Mouse (Mus musculus) ovary, postnatal 14 days (tissue): ENCODE measurements around the gene Arhgef19.

Source experiments
- DNase-seq: peaks from one replicate; pipeline ENCODE4 v3.0.0; 2022; ENCODE audit warnings: low spot score

Gene Arhgef19

DNA sequence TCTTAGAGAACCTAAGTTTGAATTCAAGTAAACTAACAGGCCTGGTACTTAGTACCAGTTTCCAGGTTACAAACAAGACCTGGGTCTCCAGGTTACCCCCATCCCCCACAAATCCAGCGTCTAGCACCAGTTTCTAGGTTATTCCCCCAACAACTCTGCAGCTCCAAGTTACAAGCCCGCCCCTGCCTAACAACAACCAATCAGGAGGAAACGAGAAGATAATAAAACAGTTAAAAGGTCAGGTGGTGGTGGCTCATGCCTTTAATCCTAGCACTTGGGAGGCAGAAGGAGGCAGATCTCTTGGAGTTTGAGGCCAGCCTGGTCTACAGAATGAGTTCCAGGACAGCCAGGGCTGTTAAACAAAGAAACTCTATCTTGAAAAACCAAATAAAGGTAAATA lies 28.0 kb downstream of the Arhgef19 start:
- no peak for DNase-seq

DNA sequence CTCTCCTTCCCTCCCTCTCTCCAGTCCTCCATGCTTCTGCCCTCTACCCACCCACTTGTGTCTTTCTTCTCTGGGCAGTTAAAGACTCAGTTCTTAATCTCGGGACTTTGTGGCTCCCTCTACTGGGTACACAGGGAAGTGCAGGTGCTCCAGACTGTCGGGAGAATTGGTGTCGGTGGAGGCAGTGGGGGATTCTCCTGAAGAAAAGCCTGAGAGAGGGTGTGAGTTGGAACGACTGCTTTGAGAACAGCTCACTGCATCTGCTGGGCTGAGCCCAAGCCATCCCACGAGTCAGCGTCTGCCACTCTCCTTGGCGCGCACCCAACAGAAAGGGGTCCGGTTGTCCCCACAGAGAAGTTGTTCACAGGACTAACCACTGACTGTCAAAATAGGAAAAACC lies 28.5 kb downstream of the Arhgef19 start:
- no peak for DNase-seq

DNA sequence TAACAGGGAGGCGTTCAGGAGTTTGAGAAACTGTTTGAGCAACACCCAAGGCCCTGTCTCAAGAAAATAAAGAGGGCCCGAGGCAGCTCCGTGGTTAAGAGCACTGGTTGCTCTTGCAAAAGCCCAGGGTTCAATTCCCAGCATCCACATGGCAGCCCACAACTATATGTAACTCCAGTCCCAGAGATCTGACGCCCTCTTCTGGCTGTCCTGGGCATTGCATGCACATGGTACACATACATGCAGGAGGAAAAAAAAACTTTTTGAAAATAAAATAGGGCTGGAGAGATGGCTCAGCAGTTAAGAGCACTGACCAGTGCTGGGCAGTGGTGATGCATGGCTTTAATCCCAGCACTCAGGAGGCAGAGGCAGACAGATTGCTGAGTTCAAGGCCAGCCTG lies 29.1 kb downstream of the Arhgef19 start:
- DNase-seq = no peak

DNA sequence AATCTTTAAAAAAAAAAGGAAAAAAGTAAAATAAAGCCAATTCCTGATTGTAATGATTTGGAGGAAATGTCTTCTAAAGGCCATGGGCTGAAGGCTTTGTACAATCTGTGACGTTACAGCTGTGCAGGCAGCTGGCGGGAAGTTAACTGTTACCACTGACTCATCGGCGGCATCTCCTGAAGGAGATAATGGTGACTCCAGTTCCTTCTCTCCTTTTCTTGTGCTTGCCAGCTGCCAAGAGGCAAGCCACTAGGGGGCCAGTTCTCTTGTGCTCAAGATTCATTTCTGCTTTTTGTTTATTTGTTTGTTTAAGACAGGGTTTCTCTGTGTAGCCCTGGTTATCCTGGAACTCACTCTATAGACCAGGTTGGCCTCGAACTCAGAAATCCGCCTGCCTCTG lies 29.8 kb downstream of the Arhgef19 start:
- DNase-seq = no peak

DNA sequence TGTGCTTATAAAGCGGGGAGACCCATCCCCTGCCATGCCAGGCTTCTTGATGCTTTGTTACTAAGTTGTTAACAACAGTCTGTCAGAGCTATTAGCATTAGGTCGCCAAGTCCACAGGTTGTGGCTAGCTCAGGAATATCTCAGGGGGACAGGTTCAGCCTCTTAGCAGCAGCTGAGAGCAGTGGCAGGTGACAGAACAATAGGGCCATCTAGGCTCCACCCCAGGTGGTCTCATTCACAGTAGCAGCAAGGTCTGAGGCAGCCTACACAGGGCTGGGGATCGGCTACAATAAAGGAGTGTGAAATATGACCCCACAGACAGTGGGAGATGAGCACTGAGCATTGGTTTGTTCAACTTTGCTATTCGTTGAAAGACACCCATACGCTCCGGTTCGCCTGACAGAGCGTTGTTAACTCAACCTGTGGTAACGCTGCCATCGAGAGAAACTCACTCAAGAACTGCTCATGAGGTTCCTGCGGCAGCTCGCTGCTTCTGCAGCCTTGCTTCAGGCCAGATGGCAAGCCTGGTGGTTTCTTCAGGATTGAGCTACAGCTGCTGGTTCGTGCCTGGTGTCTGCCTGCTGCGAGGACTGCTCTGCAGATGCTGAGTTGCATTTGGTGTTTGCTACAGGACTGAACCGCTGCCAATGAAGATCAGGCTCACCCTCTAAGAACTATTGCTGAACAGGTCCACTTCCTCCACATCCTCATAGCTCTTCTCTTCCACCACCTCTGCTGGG lies 31.1 kb downstream of the Arhgef19 start:
- no peak for DNase-seq

DNA sequence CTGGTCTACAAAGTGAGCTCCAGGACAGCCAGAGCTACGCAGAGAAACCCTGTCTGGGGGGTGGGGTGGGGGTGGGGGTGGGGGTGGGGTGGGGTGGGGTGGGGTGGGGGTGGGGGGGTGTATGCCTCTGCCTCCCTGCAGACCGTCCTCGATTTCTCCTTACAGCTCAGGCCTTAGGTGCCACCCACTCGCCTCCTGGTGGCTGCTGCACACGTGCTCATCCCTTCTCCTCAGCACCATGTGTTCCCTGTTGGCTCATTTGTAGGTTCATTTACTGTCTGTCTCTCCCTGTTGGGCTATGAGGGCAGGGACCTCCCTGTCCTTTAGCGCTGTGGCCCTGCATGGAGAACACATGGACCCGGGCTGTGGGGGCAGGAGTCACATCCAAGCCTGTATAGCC lies 31.9 kb downstream of the Arhgef19 start:
- no peak for DNase-seq

DNA sequence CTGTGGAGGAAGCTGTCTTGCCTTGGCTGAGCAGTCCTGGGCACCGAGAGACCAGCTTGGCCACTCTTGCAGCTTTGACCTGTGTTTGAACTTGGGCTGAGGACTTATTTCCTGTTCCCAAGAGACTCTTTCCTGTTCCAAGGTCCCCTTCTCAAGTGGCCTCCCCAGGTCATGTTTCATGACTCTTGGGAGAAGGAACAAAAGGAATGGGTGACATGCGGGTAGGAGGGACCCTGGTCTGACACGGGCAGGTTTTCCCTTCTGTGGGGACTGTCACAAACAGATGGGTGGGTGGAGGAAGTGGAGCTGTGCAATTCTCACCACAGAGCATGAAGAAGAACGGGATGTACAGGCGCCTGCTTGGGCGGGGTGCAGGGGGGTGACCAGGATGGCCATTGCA lies 32.4 kb downstream of the Arhgef19 start:
- no peak for DNase-seq

DNA sequence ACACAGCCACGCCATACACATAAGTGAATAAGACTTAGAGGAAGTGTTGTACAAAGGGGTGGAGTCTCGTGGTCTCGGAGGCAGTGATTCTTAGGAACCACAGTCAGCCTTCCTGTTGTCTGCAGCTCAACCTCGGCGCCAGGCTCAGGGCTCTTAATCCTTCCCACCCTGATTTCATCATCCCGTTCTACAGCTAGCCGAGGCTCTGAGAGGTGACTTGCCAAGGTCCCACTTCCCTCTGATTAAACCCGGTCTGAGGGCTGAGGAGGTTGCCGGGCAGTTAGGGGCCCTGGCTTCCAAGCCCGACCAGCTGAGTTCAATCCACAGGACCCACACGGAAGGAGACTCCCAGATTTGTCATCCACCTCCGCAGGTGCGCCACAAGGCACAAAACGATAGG lies 33.6 kb downstream of the Arhgef19 start:
- DNase-seq = no peak

DNA sequence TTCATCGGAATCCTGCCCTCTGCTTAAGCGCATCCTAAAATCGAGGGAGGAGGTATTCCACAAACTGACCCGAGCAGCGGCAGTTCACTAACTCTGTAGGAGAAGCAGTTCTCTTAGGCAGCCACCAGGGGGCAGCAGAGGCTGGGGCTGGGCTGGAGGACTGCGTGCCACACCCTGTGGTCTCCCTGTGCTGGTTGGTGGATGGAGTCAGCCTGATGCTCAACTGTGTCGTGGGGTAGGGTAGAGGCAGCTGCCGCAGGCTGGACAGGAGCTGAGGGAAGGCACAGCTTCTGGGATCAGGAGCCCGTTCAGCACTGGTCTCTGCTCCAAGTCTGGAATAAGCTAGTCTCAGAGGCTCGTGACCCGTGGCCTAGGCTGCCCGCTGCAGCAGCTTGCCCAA lies 34.0 kb downstream of the Arhgef19 start:
- DNase-seq = peak; percentile 85

DNA sequence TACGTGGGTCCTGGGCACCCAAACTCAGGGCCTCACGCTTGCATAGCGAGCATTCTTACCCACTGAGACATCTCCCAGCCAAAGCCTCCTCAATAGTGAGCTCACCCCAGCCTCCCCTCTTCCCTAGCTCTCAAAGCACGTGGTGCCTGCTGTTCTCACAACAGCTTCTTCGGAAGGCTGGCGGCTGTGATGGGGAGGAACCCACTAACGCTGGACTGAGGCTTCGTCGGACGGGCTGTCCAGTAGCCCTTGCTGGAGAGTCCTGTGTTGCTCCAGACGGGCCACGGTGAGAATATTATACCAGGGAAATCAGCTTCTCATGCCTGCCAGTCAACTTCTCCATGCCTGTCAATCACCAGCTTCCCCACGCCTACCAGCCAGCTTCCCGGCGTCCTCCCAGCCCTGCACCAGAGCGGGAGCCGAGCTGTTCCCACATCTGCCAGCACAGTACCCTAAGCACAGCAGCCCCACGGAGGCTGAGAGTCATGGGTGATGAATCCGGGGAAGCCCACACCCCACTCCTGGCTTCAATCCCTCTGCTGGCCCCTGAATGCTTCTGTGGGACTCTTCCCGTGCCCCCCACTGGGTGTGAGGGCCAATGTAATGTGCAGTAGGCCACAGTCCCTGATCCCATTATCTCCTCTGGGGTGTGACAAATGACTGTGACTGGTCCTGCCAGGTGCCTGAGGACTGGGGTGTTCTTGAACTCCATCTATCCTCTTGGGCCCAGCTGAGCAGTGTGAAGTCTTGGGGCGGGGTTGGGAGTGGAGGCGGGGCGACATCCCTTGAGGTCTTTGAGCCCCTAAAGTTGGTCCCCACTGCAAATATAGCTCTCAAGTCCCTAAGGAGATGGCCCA lies 35.4 kb downstream of the Arhgef19 start:
- DNase-seq = no peak

DNA sequence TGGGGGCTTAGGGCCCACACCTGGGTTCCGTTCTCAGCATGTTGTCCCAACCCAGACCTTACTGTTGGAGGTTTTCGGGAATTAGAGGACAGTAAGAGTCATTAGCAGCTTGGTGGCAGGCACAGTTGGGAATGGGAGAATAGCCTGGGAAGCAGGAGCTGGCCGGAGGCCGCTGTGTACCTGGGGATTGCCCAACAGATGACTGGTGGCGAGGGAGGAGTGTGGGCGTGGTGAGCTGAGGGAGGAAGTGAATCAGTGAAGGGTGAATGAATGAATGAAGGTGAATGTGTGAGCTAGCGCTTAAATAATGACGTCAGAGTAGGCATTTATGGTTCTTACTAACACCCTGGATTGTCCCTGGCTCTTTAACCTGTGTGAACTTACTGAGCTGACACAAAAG lies 37.9 kb downstream of the Arhgef19 start:
- DNase-seq = no peak

DNA sequence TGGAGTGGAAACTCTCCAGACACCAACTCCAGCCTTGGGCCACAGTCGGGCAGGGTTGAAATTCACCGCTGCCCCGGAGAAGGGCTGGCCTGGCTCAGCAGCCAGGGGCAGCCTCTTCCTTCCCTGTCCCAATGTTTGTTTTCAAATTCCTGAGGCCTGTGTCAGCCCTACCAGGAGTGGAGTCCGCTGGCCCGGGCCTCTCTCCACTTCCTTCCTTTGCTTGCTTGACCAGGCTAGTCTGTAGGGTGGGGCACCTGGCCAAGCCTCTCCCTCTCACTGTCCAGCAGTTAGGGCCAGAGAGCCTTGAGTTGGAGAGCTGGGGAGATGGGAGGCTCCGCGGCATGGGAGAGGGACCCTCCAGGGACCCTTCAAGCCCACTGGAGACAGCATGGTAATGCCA lies 38.9 kb downstream of the Arhgef19 start:
- DNase-seq = peak; percentile 62

DNA sequence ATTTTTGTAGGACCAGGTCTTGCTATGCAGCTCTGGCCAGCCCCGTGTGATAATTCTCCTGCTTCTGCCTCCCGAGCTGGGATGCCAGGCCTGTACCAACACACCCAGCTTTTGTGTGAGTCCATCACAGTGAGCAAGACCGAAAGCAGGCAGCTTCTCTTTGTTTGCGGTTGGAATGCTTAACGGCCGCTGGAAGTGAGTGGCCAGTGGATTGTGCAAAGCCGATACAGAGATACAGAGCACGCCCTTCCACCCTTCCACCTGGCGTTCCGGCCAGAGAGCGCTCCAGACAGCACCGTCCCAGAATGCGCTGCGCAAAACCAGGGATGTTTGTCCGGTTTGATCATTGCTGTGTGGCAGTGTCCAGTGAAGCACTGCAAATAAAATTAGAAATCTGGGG lies 40.0 kb downstream of the Arhgef19 start:
- DNase-seq = no peak

DNA sequence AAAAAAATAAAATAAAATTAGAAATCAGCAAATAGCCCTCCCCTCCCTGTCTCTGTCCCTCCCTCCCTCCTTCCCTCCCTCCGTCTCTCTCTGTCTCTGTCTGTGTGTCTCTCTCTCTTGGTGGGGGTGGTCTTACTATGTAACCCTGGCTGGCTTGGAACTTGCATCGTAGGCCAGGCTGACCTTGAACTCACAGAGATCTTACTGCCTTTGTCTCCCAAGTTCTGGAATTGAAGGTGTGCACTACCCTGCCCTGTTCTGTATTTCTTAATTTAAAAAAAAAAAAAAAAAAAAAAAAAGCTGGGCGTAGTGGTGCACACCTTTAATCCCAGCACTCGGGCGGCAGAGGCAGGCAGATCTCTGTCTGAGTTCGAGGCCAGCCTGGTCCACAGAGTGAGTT lies 40.5 kb downstream of the Arhgef19 start:
- no peak for DNase-seq

DNA sequence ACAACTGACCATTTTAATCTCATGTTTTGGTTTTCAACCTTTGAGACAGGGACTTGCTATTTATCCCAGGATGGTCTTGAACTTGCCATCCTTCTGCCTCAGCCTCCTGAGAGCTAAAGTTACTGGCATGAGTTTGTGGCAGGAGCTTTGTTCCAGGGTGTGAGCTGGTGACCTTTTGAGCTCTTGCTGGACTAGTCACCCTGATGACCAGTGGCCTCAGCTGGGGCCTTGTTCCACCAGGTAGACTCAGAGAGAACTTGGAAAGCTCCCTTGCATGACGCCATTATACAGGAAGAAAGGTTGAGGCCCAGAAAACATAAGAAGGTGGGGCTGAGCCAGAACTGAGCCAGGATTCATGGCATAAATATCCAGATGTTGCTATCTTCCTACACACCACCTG lies 41.2 kb downstream of the Arhgef19 start:
- DNase-seq = no peak

DNA sequence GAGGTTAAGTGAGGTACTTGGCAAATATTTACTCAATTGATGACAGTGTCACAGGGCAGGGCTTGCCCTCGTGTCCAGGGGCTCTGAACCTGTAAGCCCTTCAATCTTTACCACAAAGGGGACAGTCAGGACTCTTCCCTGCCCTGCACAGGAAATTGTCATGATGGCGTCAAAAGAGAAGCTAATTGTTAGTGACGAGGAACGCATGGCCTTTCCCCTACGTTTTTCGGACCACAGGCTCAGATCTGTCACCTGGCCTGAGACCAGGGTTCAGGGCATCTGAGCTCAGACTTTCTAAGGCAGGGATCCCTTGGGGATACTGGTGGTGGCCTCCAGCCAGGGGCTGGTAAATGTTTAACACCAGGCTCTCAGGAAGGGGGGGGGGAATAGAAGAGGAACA lies 41.9 kb downstream of the Arhgef19 start:
- no peak for DNase-seq

DNA sequence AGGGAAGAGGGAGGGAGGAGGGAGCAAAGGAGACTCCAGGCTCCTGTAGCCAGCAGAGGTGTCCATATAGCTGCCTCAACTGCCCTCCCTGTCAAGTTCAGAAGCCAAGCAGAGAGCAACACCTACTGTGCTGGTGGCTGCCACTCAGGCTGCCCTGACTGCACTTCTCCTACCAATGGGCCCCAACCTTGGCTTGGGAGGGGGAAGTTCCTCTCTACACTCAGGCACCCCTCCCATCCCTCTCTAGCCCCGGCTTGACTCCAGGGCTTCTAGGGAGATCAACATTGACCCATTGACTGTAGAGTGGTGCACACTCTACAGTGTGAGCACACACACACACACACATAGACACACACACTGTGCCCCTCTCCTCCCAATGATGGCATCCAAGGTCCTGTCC lies 42.3 kb downstream of the Arhgef19 start:
- no peak for DNase-seq

DNA sequence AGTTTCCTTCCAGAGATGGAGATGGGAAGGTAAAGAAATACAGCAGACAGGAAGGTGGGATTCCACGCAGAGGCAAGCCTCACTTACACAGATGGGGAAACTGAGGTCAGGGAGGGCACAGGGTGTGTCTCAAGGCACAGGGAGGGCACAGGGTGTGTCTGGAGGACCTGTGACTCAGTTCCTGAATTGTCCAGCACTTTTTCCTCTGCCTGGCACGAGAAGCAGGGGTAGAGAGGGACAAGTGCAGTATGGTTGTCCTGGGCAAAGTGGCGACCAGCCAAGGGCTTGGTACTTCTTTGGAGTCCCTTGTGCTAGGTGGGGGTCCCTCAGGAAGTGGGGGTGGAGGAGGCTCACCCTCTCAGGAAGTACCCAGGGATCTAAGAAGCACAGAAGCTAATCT lies 42.8 kb downstream of the Arhgef19 start:
- no peak for DNase-seq

DNA sequence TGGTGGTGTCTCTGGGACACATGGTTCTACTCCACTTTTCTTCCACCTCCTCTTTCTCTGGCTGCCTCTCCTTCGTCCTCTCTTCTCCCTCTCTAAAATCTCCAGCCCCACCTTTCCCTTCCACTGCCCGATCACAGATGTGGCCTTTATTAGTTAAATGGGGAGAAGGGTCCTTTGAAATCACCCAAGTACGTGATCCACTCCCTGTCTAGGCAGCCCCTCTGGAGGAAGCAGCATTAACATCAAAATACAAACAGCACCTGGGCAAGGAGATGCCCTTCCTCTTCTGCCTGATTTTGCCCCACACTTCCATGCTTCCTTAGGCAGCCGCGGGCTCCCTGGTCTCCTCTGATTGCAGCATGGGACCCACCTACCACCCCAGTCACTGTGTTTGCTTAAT lies 43.3 kb downstream of the Arhgef19 start:
- DNase-seq = no peak

DNA sequence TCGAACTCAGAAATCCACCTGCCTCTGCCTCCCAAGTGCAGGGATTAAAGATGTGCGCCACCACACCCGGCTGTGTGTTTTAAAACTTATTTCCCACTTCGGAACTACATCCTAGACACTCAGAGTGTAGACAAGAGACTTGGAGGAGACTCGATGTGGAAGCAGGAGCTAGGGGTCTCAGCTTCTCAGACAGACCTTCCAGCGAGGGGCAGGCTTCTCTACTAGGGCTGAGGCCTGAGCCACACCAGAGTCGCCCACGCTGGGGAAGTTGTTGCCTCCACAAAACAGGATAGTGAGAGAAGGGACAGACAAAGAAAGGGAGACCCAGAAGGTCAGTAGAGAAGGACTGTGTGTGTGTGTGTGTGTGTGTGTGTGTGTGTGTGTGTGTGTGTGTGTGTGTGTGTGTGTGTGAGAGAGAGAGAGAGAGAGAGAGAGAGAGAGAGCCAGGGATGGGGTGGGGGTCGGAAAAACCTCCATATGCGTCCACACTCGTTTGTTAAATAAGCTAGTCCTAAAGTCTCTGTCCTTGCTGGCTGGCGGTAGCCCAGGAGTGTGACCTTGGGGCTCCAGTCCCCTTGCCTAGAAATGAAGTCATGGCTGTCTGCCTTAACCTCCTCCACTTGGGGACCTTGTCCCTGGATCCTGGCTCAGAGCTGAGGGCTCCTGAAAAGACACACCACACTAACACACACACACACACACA lies 44.0 kb downstream of the Arhgef19 start:
- no peak for DNase-seq

DNA sequence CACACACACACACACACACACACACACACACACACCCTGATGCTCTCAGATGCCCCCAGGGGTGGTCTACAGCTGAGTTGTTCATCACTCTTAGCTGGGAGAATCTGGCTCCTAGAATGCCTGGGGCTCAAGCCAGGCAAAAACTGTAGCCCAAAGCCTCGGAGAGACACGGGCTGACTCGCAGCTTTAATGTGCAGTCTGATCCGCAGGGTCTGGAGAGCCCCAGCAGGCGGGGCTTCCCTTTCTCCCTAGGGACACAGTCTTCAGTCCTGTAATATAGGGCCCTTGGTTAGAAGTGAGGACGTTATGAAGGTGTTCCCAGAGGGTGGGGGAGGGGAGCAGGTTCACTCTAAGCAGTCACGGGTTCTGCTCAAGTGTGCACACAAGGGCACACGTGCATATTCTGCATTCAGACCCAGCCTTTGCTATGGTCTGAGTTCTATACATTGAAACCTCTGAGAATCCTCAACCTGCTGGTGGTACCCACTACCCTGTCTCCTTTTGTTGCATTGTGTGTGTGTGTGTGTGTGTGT lies 44.6 kb downstream of the Arhgef19 start:
- no peak for DNase-seq

DNA sequence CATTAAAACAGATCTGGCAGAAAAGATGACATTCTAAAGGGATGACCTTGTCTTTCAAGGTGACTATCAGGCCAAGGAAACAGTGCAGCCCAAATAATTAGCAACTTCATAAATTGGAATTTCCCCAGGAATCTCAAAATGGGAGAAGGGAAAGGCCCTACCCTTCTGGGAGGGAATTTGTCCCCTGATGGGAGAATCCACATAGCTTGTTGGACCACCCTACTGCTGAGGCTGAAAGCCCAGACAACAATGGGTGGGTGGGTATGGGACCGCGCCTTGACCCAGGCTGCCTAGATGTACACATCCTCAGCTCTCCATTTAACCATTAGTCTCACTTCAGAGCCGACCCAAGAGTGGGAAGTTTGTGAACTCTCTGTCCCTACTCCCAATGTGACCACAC lies 45.2 kb downstream of the Arhgef19 start:
- no peak for DNase-seq

DNA sequence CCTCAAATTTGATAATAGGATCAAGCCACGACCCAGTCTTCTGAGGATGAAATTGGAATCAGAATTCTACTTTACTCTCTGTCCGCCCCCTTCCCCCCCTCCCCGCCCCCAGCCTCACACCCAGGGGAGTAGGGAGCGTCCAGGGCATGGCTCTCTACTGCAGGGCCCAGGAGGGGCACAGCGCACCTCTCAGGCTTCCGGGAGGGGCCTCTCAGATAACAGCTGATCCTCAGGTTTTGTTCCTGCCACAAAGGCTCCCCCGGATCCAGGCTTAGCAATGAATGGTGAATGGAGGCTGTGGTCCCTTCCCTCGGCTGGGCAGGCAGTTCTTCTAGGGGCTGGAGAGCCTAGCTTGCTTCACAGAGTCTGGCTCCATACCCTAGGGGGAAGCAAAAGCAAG lies 45.8 kb downstream of the Arhgef19 start:
- no peak for DNase-seq
